Mouse (Mus musculus) monocyte, adult 2 months (primary cell): ENCODE data around the gene Nes.
A peak's percentile ranks its signal among the peaks of the same experiment; 100 is the strongest.

Source experiments
- DNase-seq, 2 experiments: peaks; one replicate each; pipeline ENCODE4 v3.0.0; 2022; ENCODE audit warnings: low spot score in 2 of 2, low read depth in 1 of 2

The Nes gene

GRCm38 (mm10) chr3:87949955-87950515, 20.8 kb upstream of the Nes start:
- DNase-seq, result no peak

- no peak for DNase-seq
These were observed 18.9 kb upstream of the Nes start for GRCm38 (mm10) chr3:87951946-87952345.

GRCm38 (mm10) chr3:87952440-87952839, 18.4 kb upstream of the Nes start:
- no peak for DNase-seq

- no peak for DNase-seq
These were observed 12.8 kb upstream of the Nes start for GRCm38 (mm10) chr3:87958056-87958455.

GRCm38 (mm10) chr3:87958476-87958875, 12.4 kb upstream of the Nes start:
- DNase-seq, result no peak

GRCm38 (mm10) chr3:87958967-87959366, 11.9 kb upstream of the Nes start:
- DNase-seq, result no peak

- no peak for DNase-seq
These were observed 11.5 kb upstream of the Nes start for GRCm38 (mm10) chr3:87959371-87959770.

GRCm38 (mm10) chr3:87960191-87960585, 10.7 kb upstream of the Nes start:
- no peak for DNase-seq

- DNase-seq, result peak; percentile 29 to 59
These were observed 10.2 kb upstream of the Nes start for GRCm38 (mm10) chr3:87960586-87961191.

- DNase-seq, result no peak
These were observed 517 bp upstream of the Nes start for GRCm38 (mm10) chr3:87970184-87970938.

GRCm38 (mm10) chr3:87971489-87972202, 768 bp downstream of the Nes start:
- no peak for DNase-seq

GRCm38 (mm10) chr3:87972203-87972664, 1.4 kb downstream of the Nes start:
- no peak for DNase-seq

GRCm38 (mm10) chr3:87972776-87973175, 1.9 kb downstream of the Nes start:
- no peak for DNase-seq

- DNase-seq, result no peak
These were observed 2.9 kb downstream of the Nes start for GRCm38 (mm10) chr3:87973593-87974380.

GRCm38 (mm10) chr3:87974381-87974987, 3.6 kb downstream of the Nes start:
- no peak for DNase-seq

GRCm38 (mm10) chr3:87979493-87979892, 8.6 kb downstream of the Nes start:
- DNase-seq, result no peak

- no peak for DNase-seq
These were observed 9.2 kb downstream of the Nes start for GRCm38 (mm10) chr3:87980085-87980484.

GRCm38 (mm10) chr3:87980728-87981127, 9.8 kb downstream of the Nes start:
- no peak for DNase-seq

- no peak for DNase-seq
These were observed 10.4 kb downstream of the Nes start for GRCm38 (mm10) chr3:87981214-87981760.
